Mouse (Mus musculus): Measurements from ENCODE around the gene 2210016L21Rik. TPM values are rescaled to one million over a fixed set of nuclear protein-coding genes. Genes with fewer than 3 reads are reported as not detected.
"Not testable (repeated sequence)": the region's sequence is repeated elsewhere in the genome, so short reads cannot be mapped to it uniquely, and the experiment has no call there.

2210016L21Rik gene
- polyA plus RNA-seq, 1 experiment: 35.8 TPM

DNA sequence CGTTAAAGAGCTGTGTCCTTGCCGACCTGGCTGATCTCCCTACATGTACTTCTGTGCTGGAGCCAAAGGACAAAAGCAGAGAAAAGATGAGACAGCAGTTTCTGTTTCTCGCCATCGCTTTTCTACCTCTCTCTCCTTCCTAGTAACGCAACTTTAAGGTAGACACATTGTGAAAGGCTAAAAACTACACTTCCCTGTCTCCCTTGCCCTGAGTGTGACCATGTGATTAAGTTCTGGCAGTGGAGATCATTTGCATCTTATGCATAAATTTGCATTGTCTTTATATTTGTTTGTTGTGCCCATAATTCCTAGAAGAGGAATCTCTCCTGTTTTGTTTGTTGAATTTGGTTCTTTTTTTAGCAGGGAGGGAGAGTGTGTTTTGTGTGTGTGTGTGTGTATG is 26.1 kb upstream of the 2210016L21Rik start:
- no peaks in the 10 kb centered on the region for H3K9me3 ChIP-seq
- H3K4me1 ChIP-seq: peaks cover 19% of the 10 kb centered on the region
- peaks cover 5% of the 10 kb centered on the region for H3K27me3 ChIP-seq (replicated peaks)
- H3K36me3 ChIP-seq (replicated peaks; ENCODE audit: low read length): no peaks in the 10 kb centered on the region
- H3K4me3 ChIP-seq (replicated peaks): no peak overlapping the region
- TF ChIP-seq FLI1 (IDR thresholded peaks at IDR 0.05; ENCODE audit: low read length) (no peak), GATA1 (IDR thresholded peaks at IDR 0.05; ENCODE audit: borderline replicate concordance, low read length) (no peak)

DNA sequence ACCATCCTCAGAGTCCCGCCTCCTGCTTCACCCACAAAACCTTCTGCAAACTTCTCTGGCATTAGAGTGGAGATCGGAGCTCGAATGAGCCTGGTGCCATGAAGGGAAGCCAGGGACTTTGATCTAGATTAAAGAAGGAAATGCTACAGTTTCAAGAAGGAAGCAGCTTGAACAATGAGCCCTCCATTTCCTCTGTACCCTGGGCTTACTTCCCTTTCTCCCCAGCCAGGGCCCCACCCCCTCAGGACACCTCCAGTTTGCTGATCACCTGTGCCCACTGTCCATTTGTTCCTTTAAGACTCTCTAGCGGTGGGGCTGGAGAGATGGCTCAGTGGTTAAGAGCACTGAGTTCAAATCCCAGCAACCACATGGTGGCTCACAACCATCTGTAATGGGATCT is 25.2 kb upstream of the 2210016L21Rik start:
- peaks cover 7% of the 10 kb centered on the region for H3K27me3 ChIP-seq (replicated peaks)
- H3K4me1 ChIP-seq: peaks cover 22% of the 10 kb centered on the region
- H3K9me3 ChIP-seq: no peaks in the 10 kb centered on the region
- TF ChIP-seq FLI1 (IDR thresholded peaks at IDR 0.05; ENCODE audit: low read length) (no peak), GATA1 (IDR thresholded peaks at IDR 0.05; ENCODE audit: borderline replicate concordance, low read length) (no peak)
- H3K4me3 ChIP-seq (replicated peaks): no peak overlapping the region
- H3K36me3 ChIP-seq (replicated peaks; ENCODE audit: low read length): no peaks in the 10 kb centered on the region

DNA sequence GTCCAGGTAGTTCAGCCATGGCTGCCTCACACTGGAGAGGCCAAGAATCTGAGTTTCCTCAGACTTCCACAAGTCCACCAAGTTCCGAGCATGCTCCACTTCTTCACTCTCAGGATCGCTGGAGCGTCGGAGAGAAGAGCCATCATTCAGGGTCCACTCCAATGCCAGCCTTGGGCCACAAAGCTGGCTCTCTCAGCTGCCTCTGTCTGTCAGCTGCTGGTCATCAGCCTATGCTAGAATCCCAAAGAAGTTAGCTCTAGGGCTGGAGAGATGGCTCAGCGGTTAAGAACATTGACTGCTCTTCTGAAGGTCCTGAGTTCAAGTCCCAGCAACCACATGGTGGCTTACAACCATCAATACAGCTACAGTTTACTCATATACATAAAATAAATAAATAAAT is 24.6 kb upstream of the 2210016L21Rik start:
- H3K4me1 ChIP-seq: peaks cover 28% of the 10 kb centered on the region
- not testable (repeated sequence) for H3K4me3 ChIP-seq (replicated peaks); H3K9me3 ChIP-seq; H3K36me3 ChIP-seq (replicated peaks; ENCODE audit: low read length); H3K27me3 ChIP-seq (replicated peaks)

DNA sequence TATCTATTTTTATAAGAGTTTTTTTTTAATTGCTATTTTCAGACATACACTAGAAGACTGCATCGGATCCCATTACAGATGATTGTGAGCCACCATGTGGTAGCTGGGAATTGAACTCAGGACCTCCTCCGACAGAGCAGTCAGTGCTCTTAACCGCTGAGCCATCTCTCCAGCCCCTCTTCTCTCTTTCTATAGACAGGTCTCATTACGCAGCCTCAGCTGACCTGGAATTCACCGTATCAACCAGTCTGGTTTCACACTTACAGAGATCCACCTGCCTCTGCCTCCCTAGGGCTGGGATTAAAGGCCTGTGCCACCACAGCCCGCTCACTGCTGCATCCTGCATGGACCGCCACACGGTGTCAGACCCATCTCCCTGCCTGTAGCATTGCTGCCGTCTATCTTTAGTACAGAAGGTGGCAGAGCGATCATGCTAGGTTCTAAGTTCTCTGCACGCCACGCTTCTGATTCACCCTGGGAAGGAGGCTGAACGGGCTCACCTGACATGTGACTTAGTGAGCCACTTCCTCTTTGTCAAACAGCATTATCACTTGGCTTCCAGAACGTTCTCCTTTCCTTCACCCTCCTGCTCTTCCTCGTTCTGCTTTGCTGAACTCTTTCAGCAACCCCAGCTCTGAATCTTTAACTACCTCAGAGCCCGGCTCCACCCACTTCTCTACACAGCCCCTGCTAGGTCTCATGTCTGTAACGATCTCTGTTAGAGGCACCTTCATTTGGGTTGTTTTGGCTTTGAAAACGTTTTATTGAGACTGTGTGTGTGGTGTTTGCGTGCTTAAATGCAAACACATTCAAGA is 20.2 kb upstream of the 2210016L21Rik start:
- H3K4me1 ChIP-seq: peaks cover 18% of the 10 kb centered on the region
- H3K27me3 ChIP-seq (replicated peaks): peaks cover 34% of the 10 kb centered on the region
- peak overlapping the region; percentile 85 for H3K4me3 ChIP-seq (replicated peaks)
- peaks cover 2% of the 10 kb centered on the region; the same call in 1 of the 2 replicates for H3K9me3 ChIP-seq
- no peaks in the 10 kb centered on the region for H3K36me3 ChIP-seq (replicated peaks; ENCODE audit: low read length)
- TF ChIP-seq GATA1 (IDR thresholded peaks at IDR 0.05; ENCODE audit: borderline replicate concordance, low read length): no peak
- TF ChIP-seq FLI1 (IDR thresholded peaks at IDR 0.05; ENCODE audit: low read length): no peak

DNA sequence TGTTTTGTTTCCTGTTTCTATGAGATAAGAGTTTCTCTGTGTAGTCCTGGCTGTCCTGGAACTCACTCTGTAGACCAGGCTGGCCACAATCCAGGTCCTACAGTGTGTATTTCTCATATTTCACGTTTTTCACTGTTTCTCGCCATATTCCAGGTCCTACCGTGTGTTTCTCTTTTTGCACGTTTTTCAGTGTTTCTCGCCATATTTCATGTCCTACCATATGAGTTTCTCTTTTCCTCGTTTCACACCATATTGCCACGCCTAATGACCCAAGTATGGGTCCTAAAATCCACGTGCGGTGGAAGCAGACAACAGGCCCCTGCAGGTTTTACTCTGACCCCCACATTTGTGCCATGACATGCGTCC is 19.6 kb upstream of the 2210016L21Rik start:
- Histone ChIP-seq H3K9me3 (peaks cover 2% of the 10 kb centered on the region; the same call in 1 of the 2 replicates), H3K4me1 (peaks cover 18% of the 10 kb centered on the region), H3K4me3 (replicated peaks) (no peak overlapping the region), H3K27me3 (replicated peaks) (peaks cover 37% of the 10 kb centered on the region), H3K36me3 (replicated peaks; ENCODE audit: low read length) (no peaks in the 10 kb centered on the region)
- TF ChIP-seq GATA1 (IDR thresholded peaks at IDR 0.05; ENCODE audit: borderline replicate concordance, low read length): no peak

DNA sequence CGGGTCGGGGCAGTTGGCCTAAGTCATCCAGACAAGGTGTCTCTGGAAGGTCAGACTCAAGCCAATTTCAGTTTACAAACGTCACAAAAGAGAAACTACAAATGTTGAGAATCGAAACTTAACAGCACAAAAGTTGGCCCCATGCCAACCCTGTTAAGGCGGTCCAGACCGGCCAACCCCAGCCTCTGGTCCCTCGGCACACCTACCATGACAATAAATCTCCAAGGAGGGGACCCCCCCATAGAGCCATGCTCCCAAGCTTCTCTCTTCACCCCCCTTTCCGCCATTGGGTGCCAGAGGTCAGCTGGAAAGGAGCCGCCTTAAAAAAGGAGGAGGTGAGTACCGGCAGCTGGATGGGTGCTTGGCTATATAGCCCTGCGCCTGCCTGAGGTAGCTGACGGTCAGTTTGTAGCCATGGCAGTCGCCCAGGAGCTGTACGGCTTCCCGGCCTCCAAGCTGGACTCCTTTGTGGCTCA is 18.9 kb upstream of the 2210016L21Rik start, which contains the start of gene Oasl1:
Gene Oasl1 (plus strand): TSS at position 243 of the 476 bp plus-strand sequence.
- H3K4me1 ChIP-seq: peaks cover 18% of the 10 kb centered on the region
- H3K9me3 ChIP-seq: peaks cover 2% of the 10 kb centered on the region; the same call in 1 of the 2 replicates
- TF ChIP-seq FLI1 (IDR thresholded peaks at IDR 0.05; ENCODE audit: low read length) (no peak), GATA1 (IDR thresholded peaks at IDR 0.05; ENCODE audit: borderline replicate concordance, low read length) (no peak)
- peaks cover 41% of the 10 kb centered on the region for H3K27me3 ChIP-seq (replicated peaks)
- peak within 1 kb of the TSS; percentile 85 for H3K4me3 ChIP-seq (replicated peaks)
- H3K36me3 ChIP-seq (replicated peaks; ENCODE audit: low read length): no peaks in the 10 kb centered on the region

DNA sequence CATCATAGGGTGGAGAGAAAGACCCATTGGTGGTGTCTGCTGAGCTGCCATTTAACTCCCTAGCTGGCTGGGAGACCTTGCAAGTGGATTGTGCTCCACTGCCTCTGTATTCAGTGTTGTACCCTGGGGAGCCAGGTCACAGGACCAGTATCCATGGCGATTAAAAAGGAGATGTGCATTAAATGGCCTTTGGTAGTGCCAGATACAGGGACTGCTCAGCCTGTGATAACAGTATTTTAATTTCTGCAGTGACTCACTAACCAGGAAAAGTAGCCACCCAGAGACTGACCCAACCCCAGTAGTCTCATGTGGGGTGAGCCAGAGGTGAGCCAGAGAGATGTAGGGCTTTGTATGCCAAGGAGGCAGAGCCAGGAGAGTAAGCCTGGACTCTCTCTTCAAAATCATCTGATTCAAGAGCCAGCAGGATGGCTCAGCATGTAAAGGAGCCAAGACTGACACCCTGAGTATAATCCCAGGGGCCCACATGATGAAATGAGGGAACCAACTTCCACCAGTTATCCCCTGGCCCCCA is 15.7 kb upstream of the 2210016L21Rik start:
- Histone ChIP-seq H3K27me3 (replicated peaks) (peaks cover 48% of the 10 kb centered on the region), H3K4me1 (peaks cover 18% of the 10 kb centered on the region), H3K4me3 (replicated peaks) (no peak overlapping the region), H3K36me3 (replicated peaks; ENCODE audit: low read length) (no peaks in the 10 kb centered on the region), H3K9me3 (peaks cover 2% of the 10 kb centered on the region; the same call in 1 of the 2 replicates)
- TF ChIP-seq FLI1 (IDR thresholded peaks at IDR 0.05; ENCODE audit: low read length) (no peak), GATA1 (IDR thresholded peaks at IDR 0.05; ENCODE audit: borderline replicate concordance, low read length) (no peak)

DNA sequence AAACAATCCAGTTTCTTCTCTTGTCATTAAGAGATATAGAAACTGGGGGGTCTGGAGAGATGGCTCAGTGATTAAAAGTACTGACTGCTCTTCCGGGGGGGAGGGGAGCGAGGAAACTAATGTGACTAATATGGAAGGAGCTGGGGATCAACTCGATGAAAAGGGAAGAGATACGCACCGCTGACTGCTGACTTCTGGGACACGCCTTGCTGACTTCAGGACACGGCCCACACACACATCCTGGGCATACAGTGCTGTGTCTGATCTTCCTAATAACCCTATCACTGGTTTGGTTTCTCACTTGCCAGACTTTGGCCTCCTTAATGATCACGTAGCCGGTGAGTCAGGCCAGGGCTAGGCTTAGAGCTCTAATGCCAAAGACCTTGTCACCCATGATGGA is 15.2 kb upstream of the 2210016L21Rik start:
- peaks cover 5% of the 10 kb centered on the region; the same call in 1 of the 2 replicates for H3K9me3 ChIP-seq
- H3K4me1 ChIP-seq: peaks cover 15% of the 10 kb centered on the region
- TF ChIP-seq FLI1 (IDR thresholded peaks at IDR 0.05; ENCODE audit: low read length) (no peak), GATA1 (IDR thresholded peaks at IDR 0.05; ENCODE audit: borderline replicate concordance, low read length) (no peak)
- H3K4me3 ChIP-seq (replicated peaks): no peak overlapping the region
- no peaks in the 10 kb centered on the region for H3K36me3 ChIP-seq (replicated peaks; ENCODE audit: low read length)
- H3K27me3 ChIP-seq (replicated peaks): peaks cover 46% of the 10 kb centered on the region

DNA sequence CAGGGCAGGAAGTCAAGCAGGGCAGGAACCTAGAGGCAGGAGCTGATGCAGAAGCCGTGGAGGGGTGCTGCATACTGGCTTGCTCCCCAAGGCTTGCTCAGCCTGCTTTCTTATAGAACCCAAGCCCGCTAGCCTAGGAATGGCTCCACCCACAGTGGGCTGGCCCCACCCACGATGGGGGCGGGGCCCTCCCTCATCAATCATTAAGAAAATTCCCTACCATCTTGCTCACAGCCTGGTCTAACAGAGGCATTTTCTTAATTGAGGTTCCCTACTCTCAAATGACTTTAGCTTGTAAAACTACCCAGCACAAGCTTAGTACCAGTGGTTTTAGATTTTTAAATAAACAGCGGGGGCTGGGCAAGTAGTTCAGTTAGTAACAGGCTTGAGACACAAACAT is 10.3 kb upstream of the 2210016L21Rik start:
- no peaks in the 10 kb centered on the region; the same call in 1 of the 2 replicates for H3K4me1 ChIP-seq
- H3K4me3 ChIP-seq (replicated peaks): no peak overlapping the region
- H3K27me3 ChIP-seq (replicated peaks): peaks cover 39% of the 10 kb centered on the region
- H3K9me3 ChIP-seq: peaks cover 9% of the 10 kb centered on the region; the same call in 1 of the 2 replicates
- TF ChIP-seq GATA1 (IDR thresholded peaks at IDR 0.05; ENCODE audit: borderline replicate concordance, low read length) (no peak), FLI1 (IDR thresholded peaks at IDR 0.05; ENCODE audit: low read length) (no peak)
- H3K36me3 ChIP-seq (replicated peaks; ENCODE audit: low read length): no peaks in the 10 kb centered on the region

DNA sequence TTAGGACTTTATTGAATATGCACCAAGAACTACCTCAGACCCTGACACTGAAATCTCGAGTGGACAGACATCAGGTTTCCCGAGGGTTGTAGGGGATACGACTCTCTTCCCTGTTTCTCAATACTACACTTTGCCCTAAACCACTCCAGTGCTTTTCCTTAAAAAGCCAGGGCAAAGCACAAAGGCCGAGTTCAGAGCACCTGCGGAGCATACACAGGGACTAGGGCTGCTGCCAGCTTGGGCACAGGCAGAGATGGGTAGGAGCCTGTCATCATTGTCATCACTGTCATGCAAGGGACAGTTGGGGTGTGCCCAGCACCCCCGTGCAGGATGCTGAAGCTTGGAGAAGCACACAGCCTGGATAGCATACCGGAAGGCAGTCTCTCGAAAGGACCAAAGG is 8.8 kb upstream of the 2210016L21Rik start:
- Histone ChIP-seq H3K4me3 (replicated peaks) (no peak overlapping the region), H3K27me3 (replicated peaks) (peaks cover 38% of the 10 kb centered on the region), H3K9me3 (peaks cover 9% of the 10 kb centered on the region; the same call in 1 of the 2 replicates), H3K4me1 (no peaks in the 10 kb centered on the region; the same call in 1 of the 2 replicates), H3K36me3 (replicated peaks; ENCODE audit: low read length) (no peaks in the 10 kb centered on the region)
- TF ChIP-seq FLI1 (IDR thresholded peaks at IDR 0.05; ENCODE audit: low read length) (no peak), GATA1 (IDR thresholded peaks at IDR 0.05; ENCODE audit: borderline replicate concordance, low read length) (no peak)
